Mouse (Mus musculus): Measurements from ENCODE around the gene Golm1.
"Not testable (repeated sequence)": the region's sequence is repeated elsewhere in the genome, so short reads cannot be mapped to it uniquely, and the experiment has no call there.

DNA sequence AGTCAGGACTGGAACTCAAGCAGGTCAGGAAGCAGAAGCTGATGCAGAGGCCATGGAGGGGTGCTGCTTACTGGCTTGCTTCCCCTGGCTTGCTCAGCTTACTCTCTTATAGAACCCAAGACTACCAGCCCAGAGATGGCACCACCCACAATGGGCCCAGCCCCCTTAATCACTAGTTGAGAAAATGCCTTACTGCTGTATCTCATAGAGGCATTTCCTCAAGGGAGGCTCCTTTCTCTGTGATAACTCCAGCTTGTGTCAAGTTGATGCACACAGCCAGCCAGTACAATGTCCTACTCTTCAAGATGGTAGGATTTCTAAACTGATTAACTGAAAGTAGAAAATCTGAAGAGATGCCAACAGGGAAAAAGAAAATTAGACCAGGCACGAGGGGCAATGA lies 46.5 kb upstream of the Golm1 start:
- not testable (repeated sequence) for TF ChIP-seq CTCF (IDR thresholded peaks at IDR 0.05; ENCODE audit: control insufficient read depth, insufficient read depth, low read length); POLR2A (IDR thresholded peaks at IDR 0.05; ENCODE audit: borderline replicate concordance, control insufficient read depth, low read depth, low read length)
